Mouse (Mus musculus) embryonic fibroblast, embryonic 13.5 days (primary cell): ENCODE results near the gene Spon1. TPM values are rescaled to one million over a fixed set of nuclear protein-coding genes. Genes with fewer than 3 reads are reported as not detected.

Experiments used
- H3K27ac ChIP-seq: 2 replicates; pipeline ENCODE4 v1.5.1; 2012; ENCODE audit warnings: low read length, control low read depth, inconsistent platforms; ENCODE audit not compliant: insufficient read depth
- H3K4me1 ChIP-seq: 2 replicates; pipeline ENCODE4 v1.6.1; 2011; ENCODE audit warnings: low read length; ENCODE audit not compliant: control insufficient read depth, insufficient read depth
- H3K4me3 ChIP-seq: 2 replicates; pipeline ENCODE4 v1.5.1; 2011; ENCODE audit warnings: mild to moderate bottlenecking, control low read depth, low read length; ENCODE audit not compliant: insufficient read depth
- CTCF ChIP-seq: IDR thresholded peaks from 2 replicates; pipeline ENCODE4 v1.5.1; 2011; ENCODE audit warnings: mild to moderate bottlenecking, control low read depth, low read length, moderate library complexity, borderline replicate concordance; ENCODE audit not compliant: insufficient read depth
- POLR2A ChIP-seq: IDR thresholded peaks from 2 replicates; pipeline ENCODE4 v1.6.1; 2011; ENCODE audit warnings: low read depth, mild to moderate bottlenecking, control low read depth, low read length, moderate library complexity
- polyA plus RNA-seq: library from polyadenylated mRNA; stranded (reverse); fragments of >200 nt; gene quantifications from 2 replicates; pipeline ENCODE4 v1.2.4, GENCODE M21; 2011; ENCODE audit warnings: low read depth; ENCODE audit not compliant: missing spikeins, insufficient read length

The Spon1 gene
- polyA plus RNA-seq, 1 experiment: 0.56 TPM

- TF ChIP-seq CTCF (no peak), POLR2A (no peak)
- 0 out of 2 replicates have a peak, but pooled peaks cover under 1% of the 10 kb centered on the region for H3K4me1 ChIP-seq
- H3K27ac ChIP-seq: no peak overlapping the region
- H3K4me3 ChIP-seq: no peak overlapping the region
Measured at GRCm38 (mm10) chr7:114006456-114006855, 240.7 kb downstream of the Spon1 start.

- Histone ChIP-seq H3K27ac (no peak overlapping the region), H3K4me1 (peaks cover 9% of the 10 kb centered on the region), H3K4me3 (no peak overlapping the region)
- TF ChIP-seq POLR2A (no peak), CTCF (no peak; the same call in 1 of the 2 replicates)
Measured at GRCm38 (mm10) chr7:114007565-114007964, 241.8 kb downstream of the Spon1 start.

DNA sequence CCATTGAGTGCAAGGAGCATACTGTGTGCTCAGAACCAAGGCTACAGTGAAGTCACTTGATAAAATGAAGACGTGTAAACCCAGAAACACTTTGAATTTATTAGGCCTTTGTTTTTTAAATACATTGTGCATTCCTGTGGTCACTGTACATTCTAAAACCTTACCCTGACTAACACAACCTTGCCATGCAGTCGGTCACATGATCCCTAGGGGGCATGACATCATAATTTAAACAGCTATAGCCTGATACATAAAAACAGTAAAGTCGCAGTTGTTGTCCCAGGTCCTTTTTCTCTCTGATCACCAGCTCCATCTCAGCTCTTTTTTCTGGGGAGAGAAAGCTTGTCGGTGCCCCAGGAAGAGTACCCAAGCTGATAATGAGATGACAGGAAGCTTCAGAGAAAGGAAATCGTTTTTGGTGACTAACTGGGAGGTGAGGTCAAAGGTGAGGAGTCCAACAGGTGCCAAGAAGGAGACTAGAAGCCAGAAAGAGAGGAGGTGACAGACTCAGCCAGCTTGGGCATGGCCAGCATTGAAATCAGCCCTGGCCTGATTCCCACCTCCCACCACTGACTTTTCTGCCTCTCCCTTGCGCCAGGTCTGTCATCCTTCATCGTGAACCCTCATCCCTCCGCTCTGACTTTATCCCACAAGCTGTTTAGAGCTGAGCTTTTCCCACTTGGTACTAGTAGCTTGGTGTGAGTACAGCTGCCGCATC is 246.1 kb downstream of the Spon1 start:
- Histone ChIP-seq H3K4me3 (no peak overlapping the region), H3K27ac (no peak overlapping the region), H3K4me1 (peaks cover 9% of the 10 kb centered on the region)
- TF ChIP-seq POLR2A: no peak
- TF ChIP-seq CTCF: no peak

- Histone ChIP-seq H3K4me1 (peaks cover 9% of the 10 kb centered on the region), H3K4me3 (no peak overlapping the region), H3K27ac (no peak overlapping the region)
- TF ChIP-seq CTCF: no peak
- TF ChIP-seq POLR2A: no peak
Measured at GRCm38 (mm10) chr7:114016001-114016949, 250.5 kb downstream of the Spon1 start.

GRCm38 (mm10) chr7:114018861-114019260 is 253.1 kb downstream of the Spon1 start:
- no peak overlapping the region for H3K4me3 ChIP-seq
- H3K27ac ChIP-seq: no peak overlapping the region
- TF ChIP-seq POLR2A (no peak), CTCF (no peak)
- H3K4me1 ChIP-seq: no peaks in the 10 kb centered on the region; the same call in 1 of the 2 replicates

DNA sequence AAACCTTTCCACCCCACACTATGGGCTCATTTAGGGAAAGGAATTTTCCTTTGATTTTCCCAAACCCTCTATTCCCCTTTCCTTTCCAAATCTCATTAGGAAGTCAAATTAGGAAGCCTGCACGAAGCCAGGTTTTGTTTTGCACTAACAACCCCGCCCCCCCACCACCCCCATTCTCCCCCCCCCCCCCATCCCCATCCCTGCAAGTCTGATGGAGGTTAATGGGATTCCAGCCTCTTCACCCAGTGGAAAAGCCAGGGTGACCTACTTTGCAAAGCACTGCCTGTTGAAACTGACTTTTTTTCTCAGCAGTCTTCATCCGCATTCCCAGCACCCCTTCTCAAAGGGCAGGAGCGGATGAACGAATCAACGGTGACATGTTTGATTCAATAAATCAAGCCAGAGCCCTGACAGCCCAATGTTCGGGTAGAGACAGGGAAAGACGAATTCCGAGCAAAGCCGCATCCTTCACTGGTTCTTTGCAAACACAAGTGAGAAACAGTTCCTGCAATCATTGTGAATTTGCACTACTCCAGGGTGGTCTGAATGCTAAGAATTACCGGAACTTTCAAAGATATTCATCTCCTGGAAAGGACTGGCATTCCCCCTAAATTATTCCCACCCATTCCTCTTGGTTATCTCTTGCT is 254.4 kb downstream of the Spon1 start:
- no peak overlapping the region for H3K27ac ChIP-seq
- H3K4me3 ChIP-seq: peak overlapping the region; percentile 74
- H3K4me1 ChIP-seq: no peaks in the 10 kb centered on the region; the same call in 1 of the 2 replicates
- TF ChIP-seq POLR2A (no peak), CTCF (no peak)

DNA sequence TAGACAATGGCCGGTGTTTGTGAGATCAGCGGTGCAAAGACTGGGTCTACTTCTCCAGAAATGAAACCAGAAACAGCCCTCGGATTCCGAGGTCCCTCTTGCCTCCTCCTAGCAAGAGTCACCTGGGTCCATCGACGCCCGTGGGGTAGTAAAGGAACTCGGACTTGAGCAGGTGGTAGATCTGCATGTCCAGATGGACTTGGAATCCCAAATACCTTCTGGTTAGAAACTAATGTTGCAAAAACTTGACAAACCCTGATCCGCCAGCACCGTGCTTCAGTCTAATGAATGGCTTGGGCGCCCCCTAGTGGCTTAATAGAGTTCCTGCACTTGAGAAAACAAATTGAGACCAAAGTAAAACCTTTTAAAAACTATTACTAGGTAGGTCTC is 254.9 kb downstream of the Spon1 start:
- TF ChIP-seq POLR2A (no peak), CTCF (peak; percentile 31; the same call in 1 of the 2 replicates)
- Histone ChIP-seq H3K27ac (no peak overlapping the region), H3K4me3 (peak overlapping the region; percentile 74), H3K4me1 (no peaks in the 10 kb centered on the region; the same call in 1 of the 2 replicates)

DNA sequence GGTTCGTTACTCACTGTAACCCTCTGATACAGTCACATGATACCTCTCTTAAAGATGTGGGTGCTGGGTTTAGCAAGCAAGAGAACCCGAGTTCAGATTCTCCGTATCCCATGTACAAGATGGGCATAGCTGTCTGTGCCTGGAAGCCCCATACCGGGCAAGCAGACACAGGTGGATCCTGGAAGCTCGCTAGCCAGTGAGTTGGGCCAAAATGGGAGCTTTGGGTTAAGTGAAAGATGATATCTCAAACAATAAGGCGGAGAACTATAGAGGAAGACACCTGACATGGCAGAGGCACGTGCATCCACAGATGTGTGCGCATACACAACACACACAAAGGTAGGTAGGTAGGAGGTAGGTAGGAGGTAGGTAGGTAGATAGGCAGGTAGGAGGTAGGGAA is 261.1 kb downstream of the Spon1 start:
- no peak for TF ChIP-seq POLR2A
- TF ChIP-seq CTCF: no peak
- Histone ChIP-seq H3K27ac (no peak overlapping the region), H3K4me1 (peaks cover 4% of the 10 kb centered on the region), H3K4me3 (no peak overlapping the region)

DNA sequence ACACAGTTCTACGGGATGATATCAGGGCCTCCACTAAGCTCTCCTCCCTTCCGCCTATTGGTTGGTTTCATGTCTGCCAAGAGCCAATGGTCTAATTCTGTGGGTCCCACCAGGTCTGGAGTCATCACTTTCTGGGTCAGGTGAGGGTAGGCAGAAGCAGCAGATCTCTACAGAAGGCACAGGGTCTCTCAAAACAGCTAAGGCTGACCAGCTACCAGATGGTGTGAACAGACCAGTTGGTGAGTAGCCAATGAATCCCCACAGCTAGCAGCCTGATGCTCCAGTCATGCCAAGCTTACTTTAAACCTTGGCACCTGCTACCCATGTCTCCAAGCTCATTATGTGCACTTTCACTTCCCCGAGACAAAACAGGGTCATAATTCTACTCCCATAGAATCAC is 261.6 kb downstream of the Spon1 start:
- no peak overlapping the region for H3K4me3 ChIP-seq
- no peak overlapping the region for H3K27ac ChIP-seq
- H3K4me1 ChIP-seq: peaks cover 4% of the 10 kb centered on the region
- no peak for TF ChIP-seq POLR2A
- no peak for TF ChIP-seq CTCF
